Mouse (Mus musculus): ENCODE measurements around the gene Jtb.

Jtb gene

GRCm38 (mm10) chr3:90258521-90258920, 27.1 kb downstream of the Jtb start:
- DNase-seq (ENCODE audit: extremely low read depth, low read depth), result no peak

GRCm38 (mm10) chr3:90263121-90263771, 31.8 kb downstream of the Jtb start:
- DNase-seq (ENCODE audit: extremely low read depth, low read depth), result no peak

- peak; percentile 76 for DNase-seq (ENCODE audit: extremely low read depth, low read depth)
Measured at GRCm38 (mm10) chr3:90264687-90265033, 33.3 kb downstream of the Jtb start.

- DNase-seq (ENCODE audit: extremely low read depth, low read depth), result peak; percentile 81
Measured at GRCm38 (mm10) chr3:90265034-90265931, 33.9 kb downstream of the Jtb start, which contains the start of gene Dennd4b. Gene Dennd4b (plus strand): TSS chr3:90265185.

GRCm38 (mm10) chr3:90265932-90266741, 34.7 kb downstream of the Jtb start:
- DNase-seq (ENCODE audit: extremely low read depth, low read depth), result peak; percentile 91

- DNase-seq (ENCODE audit: extremely low read depth, low read depth), result no peak
Measured at GRCm38 (mm10) chr3:90266901-90267775, 35.7 kb downstream of the Jtb start.

GRCm38 (mm10) chr3:90268190-90268589, 36.8 kb downstream of the Jtb start:
- no peak for DNase-seq (ENCODE audit: extremely low read depth, low read depth)

- no peak for DNase-seq (ENCODE audit: extremely low read depth, low read depth)
Measured at GRCm38 (mm10) chr3:90268971-90269370, 37.6 kb downstream of the Jtb start.

- DNase-seq (ENCODE audit: extremely low read depth, low read depth), result no peak
Measured at GRCm38 (mm10) chr3:90270784-90271183, 39.4 kb downstream of the Jtb start.

- DNase-seq (ENCODE audit: extremely low read depth, low read depth), result no peak
Measured at GRCm38 (mm10) chr3:90272170-90272569, 40.8 kb downstream of the Jtb start.

- DNase-seq (ENCODE audit: extremely low read depth, low read depth), result no peak
Measured at GRCm38 (mm10) chr3:90273855-90274254, 42.5 kb downstream of the Jtb start.

- no peak for DNase-seq (ENCODE audit: extremely low read depth, low read depth)
Measured at GRCm38 (mm10) chr3:90275286-90275685, 43.9 kb downstream of the Jtb start.

GRCm38 (mm10) chr3:90276858-90277257, 45.5 kb downstream of the Jtb start:
- no peak for DNase-seq (ENCODE audit: extremely low read depth, low read depth)

GRCm38 (mm10) chr3:90277793-90278192, 46.4 kb downstream of the Jtb start:
- DNase-seq (ENCODE audit: extremely low read depth, low read depth), result no peak

GRCm38 (mm10) chr3:90278211-90278610, 46.8 kb downstream of the Jtb start:
- no peak for DNase-seq (ENCODE audit: extremely low read depth, low read depth)

GRCm38 (mm10) chr3:90279216-90279615, 47.8 kb downstream of the Jtb start:
- no peak for DNase-seq (ENCODE audit: extremely low read depth, low read depth)

GRCm38 (mm10) chr3:90279743-90280142, 48.3 kb downstream of the Jtb start:
- DNase-seq (ENCODE audit: extremely low read depth, low read depth), result no peak

GRCm38 (mm10) chr3:90280708-90281107, 49.3 kb downstream of the Jtb start:
- no peak for DNase-seq (ENCODE audit: extremely low read depth, low read depth)

GRCm38 (mm10) chr3:90284150-90284549, 52.8 kb downstream of the Jtb start:
- no peak for DNase-seq (ENCODE audit: extremely low read depth, low read depth)

All from MEL-GATA-1-ER (cell line).